Mouse (Mus musculus): ENCODE data around the gene Alpl. TPM values are rescaled to one million over a fixed set of nuclear protein-coding genes. Genes with fewer than 3 reads are reported as not detected.

Alpl gene
- total and polyA plus RNA-seq, 3 experiments, result not detected

GRCm38 (mm10) chr4:137785270-137785669 is 10.9 kb downstream of the Alpl start:
- no peaks in the 10 kb centered on the region for H3K79me2 ChIP-seq (ENCODE audit: control insufficient read depth, insufficient read depth, low read length, poor library complexity)
- DNase-seq (ENCODE audit: low read depth, low spot score), result no peak
- no peak overlapping the region for H3K9ac ChIP-seq (ENCODE audit: control insufficient read depth, low read depth, low read length, poor library complexity, severe bottlenecking)
- TF ChIP-seq TAL1 (IDR thresholded peaks at IDR 0.05; ENCODE audit: low read length) (no peak), UBTF (IDR thresholded peaks at IDR 0.05; ENCODE audit: borderline replicate concordance, insufficient read depth, low read depth, low read length) (no peak), ZNF384 (IDR thresholded peaks at IDR 0.05; ENCODE audit: low read depth, low read length) (no peak), MAFK (IDR thresholded peaks at IDR 0.05; ENCODE audit: borderline replicate concordance, low read depth, low read length) (no peak), CHD1 (IDR thresholded peaks at IDR 0.05; ENCODE audit: low read depth, low read length) (no peak), EP300 (IDR thresholded peaks at IDR 0.05; ENCODE audit: low read depth in 1 of 2, low read length in 2 of 2) (no peak), MYB (IDR thresholded peaks at IDR 0.05; ENCODE audit: low read depth, low read length) (no peak), SIN3A (IDR thresholded peaks at IDR 0.05; ENCODE audit: low read length) (no peak), NRF1 (IDR thresholded peaks at IDR 0.05; ENCODE audit: insufficient read depth, low read depth, low read length, poor library complexity, severe bottlenecking) (no peak)
- H3K27ac ChIP-seq (ENCODE audit: control insufficient read depth, low read depth, low read length), result no peak overlapping the region
- no peak overlapping the region for H3K4me3 ChIP-seq (ENCODE audit: control insufficient read depth in 1 of 2, insufficient read depth in 1 of 2, low read depth in 2 of 2, low read length in 2 of 2)
- no peaks in the 10 kb centered on the region for H3K9me3 ChIP-seq (replicated peaks; ENCODE audit: insufficient read depth, low read length)
- peaks cover 0 to 2% of the 10 kb centered on the region in 2 experiments; a peak in 1 of 4 replicates for H3K27me3 ChIP-seq (ENCODE audit: control insufficient read depth in 1 of 2, insufficient read depth in 2 of 2, low read length in 2 of 2)
- no peaks in the 10 kb centered on the region for H3K4me1 ChIP-seq (ENCODE audit: control insufficient read depth in 1 of 2, insufficient read depth in 2 of 2, low read length in 2 of 2)
- H3K36me3 ChIP-seq (ENCODE audit: control insufficient read depth in 1 of 2, insufficient read depth in 2 of 2, low read length in 2 of 2), result no peaks in the 10 kb centered on the region

GRCm38 (mm10) chr4:137784741-137785140 is 11.4 kb downstream of the Alpl start:
- Histone ChIP-seq H3K4me1 (ENCODE audit: control insufficient read depth in 1 of 2, insufficient read depth in 2 of 2, low read length in 2 of 2) (no peaks in the 10 kb centered on the region), H3K79me2 (ENCODE audit: control insufficient read depth, insufficient read depth, low read length, poor library complexity) (no peaks in the 10 kb centered on the region), H3K36me3 (ENCODE audit: control insufficient read depth in 1 of 2, insufficient read depth in 2 of 2, low read length in 2 of 2) (no peaks in the 10 kb centered on the region), H3K9ac (ENCODE audit: control insufficient read depth, low read depth, low read length, poor library complexity, severe bottlenecking) (no peak overlapping the region), H3K27me3 (ENCODE audit: control insufficient read depth in 1 of 2, insufficient read depth in 2 of 2, low read length in 2 of 2) (peaks cover 0 to 2% of the 10 kb centered on the region in 2 experiments; a peak in 1 of 4 replicates), H3K9me3 (replicated peaks; ENCODE audit: insufficient read depth, low read length) (no peaks in the 10 kb centered on the region), H3K4me3 (ENCODE audit: control insufficient read depth in 1 of 2, insufficient read depth in 1 of 2, low read depth in 2 of 2, low read length in 2 of 2) (no peak overlapping the region), H3K27ac (ENCODE audit: control insufficient read depth, low read depth, low read length) (no peak overlapping the region)
- TF ChIP-seq MAX (IDR thresholded peaks at IDR 0.05; ENCODE audit: low read length) (no peak), GATA1 (IDR thresholded peaks at IDR 0.05; ENCODE audit: low read depth, low read length) (no peak), USF1 (IDR thresholded peaks at IDR 0.05; ENCODE audit: low read depth, low read length) (no peak), EP300 (IDR thresholded peaks at IDR 0.05; ENCODE audit: low read depth in 1 of 2, low read length in 2 of 2) (no peak), ZMIZ1 (IDR thresholded peaks at IDR 0.05; ENCODE audit: low read depth, low read length) (no peak), POLR2A (IDR thresholded peaks at IDR 0.05; ENCODE audit: control insufficient read depth in 1 of 2, insufficient read depth in 1 of 2, low read depth in 1 of 2, low read length in 2 of 2, poor library complexity in 1 of 2) (no peak), KAT2A (conservative IDR thresholded peaks at IDR 0.05; ENCODE audit: low read depth, low read length) (no peak), CHD1 (IDR thresholded peaks at IDR 0.05; ENCODE audit: low read depth, low read length) (no peak), POLR2AphosphoS5 (IDR thresholded peaks at IDR 0.05; ENCODE audit: borderline replicate concordance, low read depth, low read length) (no peak), TCF12 (IDR thresholded peaks at IDR 0.05; ENCODE audit: low read depth, low read length) (no peak), NELFE (IDR thresholded peaks at IDR 0.05; ENCODE audit: low read depth, low read length) (no peak), CTCF (IDR thresholded peaks at IDR 0.05 in 2 of 3, conservative IDR thresholded peaks at IDR 0.05 in 1 of 3; ENCODE audit: control insufficient read depth in 1 of 3, insufficient read depth in 1 of 3, low read depth in 2 of 3, low read length in 3 of 3, poor library complexity in 1 of 3, severe bottlenecking in 1 of 3) (no peak), UBTF (IDR thresholded peaks at IDR 0.05; ENCODE audit: borderline replicate concordance, insufficient read depth, low read depth, low read length) (no peak), TAL1 (IDR thresholded peaks at IDR 0.05; ENCODE audit: low read length) (no peak)
- DNase-seq (ENCODE audit: low read depth, low spot score), result no peak
